Mouse (Mus musculus): Measurements from ENCODE around the gene Rptor. TPM values are rescaled to one million over a fixed set of nuclear protein-coding genes. Genes with fewer than 3 reads are reported as not detected.

The Rptor gene
- polyA plus RNA-seq, 1 experiment: 26.2 TPM

- Histone ChIP-seq H3K4me1 (ENCODE audit: control insufficient read depth, insufficient read depth, low read length) (peaks cover 5% of the 10 kb centered on the region; the same call in 1 of the 2 replicates), H3K4me3 (replicated peaks; ENCODE audit: extremely low read depth, low read depth, low read length) (no peak overlapping the region)
- TF ChIP-seq POLR2A (IDR thresholded peaks at IDR 0.05; ENCODE audit: borderline replicate concordance, extremely low read depth, low read depth, low read length): no peak
- TF ChIP-seq CTCF (IDR thresholded peaks at IDR 0.05; ENCODE audit: insufficient read depth, low read length): no peak
- WGBS: 77% methylated on average over 6 of the region's 6 CpGs
- no peak for DNase-seq
These were observed 89.6 kb downstream of the Rptor start for GRCm38 (mm10) chr11:119692196-119692910.

- 36% methylated on average over 1 of the region's 1 CpGs for WGBS
- no peak for DNase-seq
- Histone ChIP-seq H3K4me3 (replicated peaks; ENCODE audit: extremely low read depth, low read depth, low read length) (no peak overlapping the region), H3K4me1 (ENCODE audit: control insufficient read depth, insufficient read depth, low read length) (peaks cover 5% of the 10 kb centered on the region; the same call in 1 of the 2 replicates)
- TF ChIP-seq CTCF (IDR thresholded peaks at IDR 0.05; ENCODE audit: insufficient read depth, low read length) (no peak), POLR2A (IDR thresholded peaks at IDR 0.05; ENCODE audit: borderline replicate concordance, extremely low read depth, low read depth, low read length) (no peak)
These were observed 90.2 kb downstream of the Rptor start for GRCm38 (mm10) chr11:119692911-119693261.

DNA sequence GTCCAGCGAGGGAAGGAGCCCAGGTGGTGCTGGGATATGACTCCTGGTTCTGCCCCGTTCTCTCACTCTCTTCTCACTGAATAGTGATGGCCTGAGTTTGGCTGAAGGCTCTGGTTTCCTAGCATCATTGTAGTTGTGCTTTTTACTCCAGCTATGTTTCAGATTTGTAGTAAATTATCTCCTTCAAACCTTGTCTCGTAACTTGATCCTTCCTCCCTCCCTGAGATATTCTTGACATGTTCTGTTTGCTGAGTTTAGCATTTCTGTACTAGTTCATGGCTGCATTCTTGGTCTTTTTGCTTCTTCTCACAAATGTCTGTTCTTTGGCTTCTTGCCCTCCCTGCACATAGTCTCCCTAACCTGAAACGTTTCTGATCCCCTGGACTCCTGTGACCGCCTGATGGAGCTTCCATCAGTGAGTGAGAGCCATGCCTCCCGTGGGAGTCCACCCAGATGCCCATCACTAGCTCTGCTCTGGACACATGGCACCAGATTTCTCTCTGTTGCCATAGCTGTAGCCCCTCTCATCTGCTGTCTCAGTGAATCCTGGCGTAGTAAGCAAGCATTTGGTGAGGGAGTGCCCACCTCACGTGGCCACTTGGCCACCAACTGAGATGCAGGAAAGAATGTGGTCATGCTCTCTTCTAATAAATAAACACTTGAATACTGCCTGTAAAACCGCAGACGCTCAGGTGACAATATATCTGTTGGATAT lies 91.6 kb downstream of the Rptor start:
- Histone ChIP-seq H3K4me3 (replicated peaks; ENCODE audit: extremely low read depth, low read depth, low read length) (no peak overlapping the region), H3K4me1 (ENCODE audit: control insufficient read depth, insufficient read depth, low read length) (peaks cover 5% of the 10 kb centered on the region; the same call in 1 of the 2 replicates)
- WGBS: 66% methylated on average over 10 of the region's 10 CpGs
- TF ChIP-seq POLR2A (IDR thresholded peaks at IDR 0.05; ENCODE audit: borderline replicate concordance, extremely low read depth, low read depth, low read length) (no peak), CTCF (IDR thresholded peaks at IDR 0.05; ENCODE audit: insufficient read depth, low read length) (no peak)
- DNase-seq: no peak

- no peak overlapping the region for H3K4me3 ChIP-seq (replicated peaks; ENCODE audit: extremely low read depth, low read depth, low read length)
- WGBS: 61% methylated on average over 2 of the region's 2 CpGs
- no peak for TF ChIP-seq POLR2A (IDR thresholded peaks at IDR 0.05; ENCODE audit: borderline replicate concordance, extremely low read depth, low read depth, low read length)
- TF ChIP-seq CTCF (IDR thresholded peaks at IDR 0.05; ENCODE audit: insufficient read depth, low read length): no peak
- H3K4me1 ChIP-seq (ENCODE audit: control insufficient read depth, insufficient read depth, low read length): peaks cover 5% of the 10 kb centered on the region; the same call in 1 of the 2 replicates
- DNase-seq: no peak
These were observed 93.7 kb downstream of the Rptor start for GRCm38 (mm10) chr11:119696401-119696800.

DNA sequence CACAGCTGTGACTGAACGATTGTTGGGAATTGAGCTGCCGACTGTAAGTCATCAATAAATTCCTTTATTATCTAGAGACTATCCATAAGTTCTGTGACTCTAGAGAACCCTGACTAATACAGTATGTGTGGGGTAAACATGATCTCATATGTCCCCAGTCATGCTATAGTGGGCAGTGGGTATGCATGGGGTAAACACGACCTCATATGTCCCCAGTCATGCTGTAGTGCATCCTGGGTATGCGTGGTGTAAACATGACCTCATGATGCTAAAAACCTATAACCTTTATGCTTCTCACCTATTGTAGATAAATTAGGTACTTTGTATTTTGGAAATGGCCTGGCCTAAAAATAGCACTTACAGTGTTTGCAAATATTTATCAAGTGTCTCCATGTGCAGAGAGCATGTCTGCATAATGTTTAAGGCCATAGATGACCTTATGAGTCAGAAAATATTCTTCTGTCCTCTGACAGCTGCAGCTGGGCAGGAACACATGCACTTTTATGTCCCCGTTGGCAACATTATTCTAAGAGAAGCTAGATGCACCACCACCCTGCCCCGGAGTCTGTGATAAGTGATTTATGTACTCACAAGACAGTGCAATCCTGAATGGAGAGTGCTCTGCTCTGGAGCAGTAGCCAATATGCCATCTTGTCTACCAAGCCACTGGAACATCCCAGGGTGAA lies 102.8 kb downstream of the Rptor start:
- DNase-seq: no peak
- TF ChIP-seq CTCF (IDR thresholded peaks at IDR 0.05; ENCODE audit: insufficient read depth, low read length) (no peak), POLR2A (IDR thresholded peaks at IDR 0.05; ENCODE audit: borderline replicate concordance, extremely low read depth, low read depth, low read length) (no peak)
- 71% methylated on average over 4 of the region's 6 CpGs for WGBS
- Histone ChIP-seq H3K4me3 (replicated peaks; ENCODE audit: extremely low read depth, low read depth, low read length) (no peak overlapping the region), H3K4me1 (ENCODE audit: control insufficient read depth, insufficient read depth, low read length) (peaks cover 8% of the 10 kb centered on the region; the same call in 1 of the 2 replicates)

DNA sequence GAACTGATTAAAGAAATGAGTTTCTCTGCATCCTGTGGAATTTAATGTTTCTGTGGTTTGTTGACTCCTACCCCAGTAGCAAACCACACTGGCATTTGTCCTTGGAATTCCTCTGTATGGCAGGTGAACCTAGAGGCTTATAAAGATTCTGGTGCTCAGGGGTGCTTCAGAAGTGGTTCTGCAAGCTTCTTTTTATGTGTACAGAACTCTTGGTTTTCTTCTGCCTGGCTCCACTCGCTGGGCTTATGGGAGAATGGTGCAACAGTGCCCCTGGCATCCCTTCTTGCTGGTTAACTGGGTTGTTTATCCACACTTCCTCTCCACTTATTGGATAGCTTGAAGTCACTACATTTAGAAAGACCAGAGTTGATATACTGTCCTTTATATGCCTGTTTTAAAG lies 104.6 kb downstream of the Rptor start:
- TF ChIP-seq CTCF (IDR thresholded peaks at IDR 0.05; ENCODE audit: insufficient read depth, low read length) (no peak), POLR2A (IDR thresholded peaks at IDR 0.05; ENCODE audit: borderline replicate concordance, extremely low read depth, low read depth, low read length) (no peak)
- Histone ChIP-seq H3K4me1 (ENCODE audit: control insufficient read depth, insufficient read depth, low read length) (peaks cover 8% of the 10 kb centered on the region; the same call in 1 of the 2 replicates), H3K4me3 (replicated peaks; ENCODE audit: extremely low read depth, low read depth, low read length) (no peak overlapping the region)
- DNase-seq: no peak
- 78% methylated on average over 1 of the region's 1 CpGs for WGBS

DNA sequence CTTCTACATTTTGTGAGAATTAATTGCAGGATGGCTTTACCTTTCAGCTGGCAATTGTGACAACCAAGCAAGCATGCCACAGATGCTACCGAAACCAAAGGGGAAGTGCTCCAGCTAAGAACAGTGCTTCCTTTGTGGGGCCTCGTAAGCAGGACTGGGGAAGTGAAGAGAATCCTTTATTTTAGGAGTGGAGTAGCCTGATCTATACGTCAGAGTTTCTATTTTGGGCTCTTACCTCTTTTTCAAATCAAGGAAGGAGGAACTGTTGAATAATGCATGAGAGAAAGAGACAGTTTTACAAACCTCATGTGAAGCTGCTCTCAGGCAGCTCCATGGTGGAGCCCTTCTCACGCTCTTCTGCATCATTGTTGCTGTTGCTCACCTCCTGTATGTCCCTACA lies 106.5 kb downstream of the Rptor start:
- Histone ChIP-seq H3K4me1 (ENCODE audit: control insufficient read depth, insufficient read depth, low read length) (peaks cover 8% of the 10 kb centered on the region; the same call in 1 of the 2 replicates), H3K4me3 (replicated peaks; ENCODE audit: extremely low read depth, low read depth, low read length) (no peak overlapping the region)
- no peak for DNase-seq
- WGBS: 66% methylated on average over 4 of the region's 4 CpGs
- no peak for TF ChIP-seq POLR2A (IDR thresholded peaks at IDR 0.05; ENCODE audit: borderline replicate concordance, extremely low read depth, low read depth, low read length)
- TF ChIP-seq CTCF (IDR thresholded peaks at IDR 0.05; ENCODE audit: insufficient read depth, low read length): no peak

DNA sequence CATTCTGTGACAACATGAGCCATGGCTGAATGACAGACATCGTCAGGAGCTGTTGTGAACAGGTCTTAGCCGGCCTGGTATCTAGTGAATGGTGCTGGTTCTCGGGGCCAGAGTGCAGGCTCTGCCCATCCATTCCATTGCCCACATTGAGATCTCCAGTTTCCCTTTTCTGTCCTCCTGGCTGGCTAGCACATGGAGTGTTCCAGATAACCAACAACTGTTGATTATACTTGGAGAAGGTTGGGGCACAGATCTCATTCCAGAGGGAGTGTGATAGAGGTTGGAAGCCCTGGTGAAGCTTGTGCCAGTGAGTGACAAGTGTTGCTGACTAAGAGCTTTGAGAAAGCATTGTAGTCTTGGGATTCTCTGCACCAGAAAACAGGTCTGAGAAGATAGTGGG lies 107.6 kb downstream of the Rptor start:
- no peak overlapping the region for H3K4me3 ChIP-seq (replicated peaks; ENCODE audit: extremely low read depth, low read depth, low read length)
- 84% methylated on average over 3 of the region's 3 CpGs for WGBS
- TF ChIP-seq CTCF (IDR thresholded peaks at IDR 0.05; ENCODE audit: insufficient read depth, low read length): no peak
- TF ChIP-seq POLR2A (IDR thresholded peaks at IDR 0.05; ENCODE audit: borderline replicate concordance, extremely low read depth, low read depth, low read length): no peak
- DNase-seq: no peak
- H3K4me1 ChIP-seq (ENCODE audit: control insufficient read depth, insufficient read depth, low read length): peaks cover 8% of the 10 kb centered on the region; the same call in 1 of the 2 replicates

GRCm38 (mm10) chr11:119710822-119711221 lies 108.1 kb downstream of the Rptor start:
- whole genome bisulfite sequencing: 83% methylated on average over 5 of the region's 5 CpGs
- no peak overlapping the region for H3K4me3 ChIP-seq (replicated peaks; ENCODE audit: extremely low read depth, low read depth, low read length)
- TF ChIP-seq CTCF (IDR thresholded peaks at IDR 0.05; ENCODE audit: insufficient read depth, low read length) (no peak), POLR2A (IDR thresholded peaks at IDR 0.05; ENCODE audit: borderline replicate concordance, extremely low read depth, low read depth, low read length) (no peak)
- peaks cover 7% of the 10 kb centered on the region; the same call in 1 of the 2 replicates for H3K4me1 ChIP-seq (ENCODE audit: control insufficient read depth, insufficient read depth, low read length)
- DNase-seq: no peak
